Mouse (Mus musculus) CH12.LX (cell line): ENCODE measurements around the gene Dusp16. TPM values are rescaled to one million over a fixed set of nuclear protein-coding genes. Genes with fewer than 3 reads are reported as not detected.

ENCODE experiments used
- DNase-seq: peaks from one replicate; pipeline ENCODE4 v3.0.0-alpha.2; 2013; ENCODE audit errors: extremely low read depth
- H3K27ac ChIP-seq: 2 replicates; pipeline ENCODE4 v1.5.1; 2012; ENCODE audit warnings: low read depth, mild to moderate bottlenecking, control low read depth, moderate library complexity; ENCODE audit not compliant: insufficient read depth
- H3K27me3 ChIP-seq: replicated peaks from 2 replicates; pipeline ENCODE3; 2012; ENCODE audit warnings: inconsistent platforms
- H3K36me3 ChIP-seq, 2 experiments: replicated peaks in 1 of 2; 2 replicates each; pipeline versions ENCODE3 to v1.6.1; 2012; ENCODE audit warnings: inconsistent platforms in 1 of 2, low read length in 1 of 2, mild to moderate bottlenecking in 1 of 2, mixed read lengths in 1 of 2, moderate library complexity in 1 of 2; ENCODE audit not compliant: control insufficient read depth in 1 of 2, insufficient read depth in 1 of 2
- H3K4me1 ChIP-seq, 2 experiments: 2 replicates each; pipeline ENCODE4 v1.6.1; 2012; ENCODE audit warnings: inconsistent platforms in 1 of 2, moderate library complexity in 1 of 2; ENCODE audit not compliant: insufficient read depth in 2 of 2, control insufficient read depth in 1 of 2
- H3K4me2 ChIP-seq: 2 replicates; pipeline ENCODE4 v1.6.1; 2012; ENCODE audit warnings: low read depth, mild to moderate bottlenecking, control low read depth; ENCODE audit not compliant: poor library complexity, insufficient read depth, severe bottlenecking
- H3K4me3 ChIP-seq, 3 experiments: fragments of 150-350 bp in 1 of 3; sonication (generic) in 1 of 3; replicated peaks in 1 of 3; 2 replicates each; pipeline versions ENCODE3 to v1.5.1; 2011 to 2012; ENCODE audit warnings: low read depth in 2 of 3, low read length in 2 of 3, mild to moderate bottlenecking in 2 of 3, moderate library complexity in 2 of 3, control low read depth in 1 of 3, improper control_type of control experiment in 1 of 3, inconsistent platforms in 1 of 3, mixed read lengths in 1 of 3; ENCODE audit not compliant: poor library complexity in 1 of 3
- H3K79me2 ChIP-seq: replicated peaks from 2 replicates; pipeline ENCODE4 v1.6.1; 2012; ENCODE audit warnings: mild to moderate bottlenecking, moderate library complexity; ENCODE audit not compliant: control insufficient read depth, poor library complexity, insufficient read depth, severe bottlenecking; ENCODE audit errors: extremely low read depth
- H3K9ac ChIP-seq: 2 replicates; pipeline ENCODE4 v1.6.1; 2012; ENCODE audit warnings: low read depth, mild to moderate bottlenecking, control low read depth, moderate library complexity; ENCODE audit not compliant: insufficient read depth
- H3K9me3 ChIP-seq: replicated peaks from 2 replicates; pipeline ENCODE3; 2012; ENCODE audit warnings: low read length, inconsistent platforms, mixed read lengths
- BHLHE40 ChIP-seq: IDR thresholded peaks from 2 replicates; pipeline ENCODE4 v1.6.1; 2011; ENCODE audit warnings: mild to moderate bottlenecking, low read depth, low read length, improper control_type of control experiment
- CHD2 ChIP-seq: IDR thresholded peaks from 2 replicates; pipeline ENCODE4 v1.6.1; 2011; ENCODE audit warnings: low read length, improper control_type of control experiment
- CTCF ChIP-seq, 2 experiments: IDR thresholded peaks in 1 of 2; conservative IDR thresholded peaks in 1 of 2; 2 replicates each; pipeline ENCODE4 v1.5.1; 2011 to 2012; ENCODE audit warnings: low read depth in 2 of 2, low read length in 2 of 2, improper control_type of control experiment in 1 of 2, inconsistent platforms in 1 of 2, mild to moderate bottlenecking in 1 of 2, moderate library complexity in 1 of 2
- E2F4 ChIP-seq: IDR thresholded peaks from 2 replicates; pipeline ENCODE4 v1.6.1; 2011; ENCODE audit warnings: low read depth, low read length, improper control_type of control experiment; ENCODE audit not compliant: insufficient replicate concordance
- ELF1 ChIP-seq: IDR thresholded peaks from 2 replicates; pipeline ENCODE4 v1.6.1; 2014; ENCODE audit warnings: low read depth, mild to moderate bottlenecking, inconsistent platforms, low read length, improper control_type of control experiment
- EP300 ChIP-seq: IDR thresholded peaks from 2 replicates; pipeline ENCODE4 v1.6.1; 2011; ENCODE audit warnings: low read length, improper control_type of control experiment
- ETS1 ChIP-seq: conservative IDR thresholded peaks from 2 replicates; pipeline ENCODE4 v1.6.1; 2012; ENCODE audit warnings: low read depth, mild to moderate bottlenecking, inconsistent platforms, low read length, improper control_type of control experiment, moderate library complexity
- GABPA ChIP-seq: IDR thresholded peaks from 2 replicates; pipeline ENCODE4 v1.6.1; 2012; ENCODE audit warnings: low read depth, low read length, improper control_type of control experiment, inconsistent platforms; ENCODE audit not compliant: insufficient replicate concordance
- IRF4 ChIP-seq: IDR thresholded peaks from 2 replicates; pipeline ENCODE4 v1.6.1; 2014; ENCODE audit warnings: low read depth, mild to moderate bottlenecking, inconsistent platforms, low read length, improper control_type of control experiment
- JUN ChIP-seq: IDR thresholded peaks from 2 replicates; pipeline ENCODE4 v1.6.1; 2011; ENCODE audit warnings: low read depth, mild to moderate bottlenecking, low read length, improper control_type of control experiment, moderate library complexity; ENCODE audit not compliant: insufficient read depth
- JUND ChIP-seq: conservative IDR thresholded peaks from 2 replicates; pipeline ENCODE4 v1.6.1; 2011; ENCODE audit warnings: low read depth, low read length, improper control_type of control experiment
- KAT2A ChIP-seq: IDR thresholded peaks from 2 replicates; pipeline ENCODE4 v1.6.1; 2012; ENCODE audit warnings: low read length, improper control_type of control experiment, inconsistent platforms; ENCODE audit not compliant: insufficient replicate concordance
- MAFK ChIP-seq: IDR thresholded peaks from 2 replicates; pipeline ENCODE4 v1.6.1; 2011; ENCODE audit warnings: low read length, improper control_type of control experiment; ENCODE audit not compliant: insufficient replicate concordance
- MAX ChIP-seq: IDR thresholded peaks from 2 replicates; pipeline ENCODE4 v1.6.1; 2011; ENCODE audit warnings: low read length, improper control_type of control experiment
- MAZ ChIP-seq: IDR thresholded peaks from 2 replicates; pipeline ENCODE4 v1.6.1; 2012; ENCODE audit warnings: low read depth, mild to moderate bottlenecking, inconsistent platforms, low read length, improper control_type of control experiment, moderate library complexity
- MYC ChIP-seq: IDR thresholded peaks from 2 replicates; pipeline ENCODE4 v1.6.1; 2011; ENCODE audit warnings: low read depth, mild to moderate bottlenecking, improper control_type of control experiment, low read length
- NELFE ChIP-seq: IDR thresholded peaks from 2 replicates; pipeline ENCODE4 v1.6.1; 2011; ENCODE audit warnings: low read depth, low read length, improper control_type of control experiment
- PAX5 ChIP-seq: IDR thresholded peaks from 2 replicates; pipeline ENCODE4 v1.6.1; 2012; ENCODE audit warnings: low read length, inconsistent platforms, mixed read lengths
- POLR2AphosphoS2 ChIP-seq: IDR thresholded peaks from 2 replicates; pipeline ENCODE4 v1.6.1; 2011; ENCODE audit warnings: low read depth, low read length, improper control_type of control experiment
- RAD21 ChIP-seq: IDR thresholded peaks from 2 replicates; pipeline ENCODE4 v1.6.1; 2011; ENCODE audit warnings: low read depth, mild to moderate bottlenecking, low read length, improper control_type of control experiment, moderate library complexity
- SIN3A ChIP-seq: IDR thresholded peaks from 2 replicates; pipeline ENCODE4 v1.6.1; 2012; ENCODE audit warnings: low read length, improper control_type of control experiment, inconsistent platforms
- TBP ChIP-seq: conservative IDR thresholded peaks from 2 replicates; pipeline ENCODE4 v1.6.1; 2011; ENCODE audit warnings: low read depth, low read length, improper control_type of control experiment
- TCF12 ChIP-seq: IDR thresholded peaks from 2 replicates; pipeline ENCODE4 v1.6.1; 2014; ENCODE audit warnings: low read depth, mild to moderate bottlenecking, inconsistent platforms, low read length, improper control_type of control experiment
- UBTF ChIP-seq: IDR thresholded peaks from 2 replicates; pipeline ENCODE4 v1.6.1; 2012; ENCODE audit warnings: low read depth, mild to moderate bottlenecking, inconsistent platforms, low read length, improper control_type of control experiment, moderate library complexity
- ZKSCAN1 ChIP-seq: IDR thresholded peaks from 2 replicates; pipeline ENCODE4 v1.6.1; 2012; ENCODE audit warnings: low read depth, inconsistent platforms, low read length, improper control_type of control experiment, borderline replicate concordance
- ZMIZ1 ChIP-seq: IDR thresholded peaks from 2 replicates; pipeline ENCODE4 v1.6.1; 2012; ENCODE audit warnings: low read depth, mild to moderate bottlenecking, inconsistent platforms, low read length, improper control_type of control experiment
- dilution Hi-C: fragments of 300-500 bp; cut with MboI; formaldehyde crosslinking; loops from 2 replicates; pipeline ENCODE4 v1.14.3; 2020; ENCODE audit warnings: low sequenced_read_pairs; ENCODE audit not compliant: extremely low pct_unique_long_range_greater_than_20kb, extremely low pct_ligation_motif_present
- in situ Hi-C: fragments of 300-500 bp; cut with MboI; formaldehyde crosslinking; loops from 3 replicates; pipeline ENCODE4 v1.14.3; 2019; ENCODE audit warnings: low sequenced_read_pairs, low pct_ligation_motif_present, low pct_unique_long_range_greater_than_20kb, mixed read lengths
- polyA plus RNA-seq: library from polyadenylated mRNA; unstranded; fragments of >175 nt; gene quantifications from 2 replicates; pipeline ENCODE4 v1.2.1, GENCODE M21; 2012; ENCODE audit warnings: low read depth; ENCODE audit not compliant: insufficient read length
- total RNA-seq, 2 experiments: library from RNA; depleted of rRNA; stranded (reverse); fragments of 300-350 nt in 1 of 2; fragments of >200 nt in 1 of 2; gene quantifications; 2 replicates each; pipeline ENCODE4 v1.2.3; 2012 to 2014

Gene Dusp16
- total and polyA plus RNA-seq, 3 experiments = 3.7 to 13.1 (median 10.6) TPM

DNA sequence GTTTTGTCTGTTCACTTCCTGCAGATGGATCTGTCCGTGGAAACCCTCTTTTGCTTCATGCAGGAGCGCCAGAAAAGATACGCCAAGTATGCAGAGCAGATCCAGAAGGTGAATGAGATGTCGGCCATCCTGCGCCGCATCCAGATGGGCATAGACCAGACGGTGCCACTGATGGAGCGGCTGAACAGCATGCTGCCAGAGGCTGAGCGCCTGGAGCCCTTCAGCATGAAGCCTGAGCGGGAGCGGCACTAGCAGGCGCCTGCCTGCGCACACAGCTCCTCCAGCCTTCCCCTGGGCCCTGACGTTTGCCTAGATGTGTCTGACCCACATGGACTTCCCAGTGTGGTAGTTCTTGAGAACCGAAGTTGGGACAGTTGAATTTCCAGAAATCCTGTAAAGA is 82.4 kb downstream of the Dusp16 start:
- no peaks in the 10 kb centered on the region for H3K27me3 ChIP-seq
- H3K4me1 ChIP-seq = no peaks in the 10 kb centered on the region
- no peak overlapping the region for H3K9ac ChIP-seq
- TF ChIP-seq ETS1 = no peak
- no peak for TF ChIP-seq SIN3A
- no peak for TF ChIP-seq MAFK
- TF ChIP-seq ZKSCAN1 = no peak
- TF ChIP-seq POLR2AphosphoS2 = no peak
- TF ChIP-seq JUND = no peak
- no peak for TF ChIP-seq RAD21
- no peak for TF ChIP-seq MYC
- TF ChIP-seq PAX5 = no peak
- TF ChIP-seq IRF4 = no peak
- no peak for TF ChIP-seq GABPA
- no peak for TF ChIP-seq JUN
- no peak for TF ChIP-seq MAZ
- no peak for TF ChIP-seq CHD2
- no peak for TF ChIP-seq CTCF (conservative IDR thresholded peaks at IDR 0.05 in 1 of 2, IDR thresholded peaks at IDR 0.05 in 1 of 2; ENCODE audit: low read depth in 2 of 2, low read length in 2 of 2)
- no peak for TF ChIP-seq NELFE
- TF ChIP-seq ELF1 = no peak
- in situ Hi-C loops = no loop called here
- H3K4me2 ChIP-seq = no peak overlapping the region
- H3K27ac ChIP-seq = no peak overlapping the region
- H3K36me3 ChIP-seq = peaks cover 15 to 61% of the 10 kb centered on the region in 2 experiments
- dilution Hi-C loops = no loop called here
- H3K79me2 ChIP-seq = no peaks in the 10 kb centered on the region
- DNase-seq = no peak
- H3K9me3 ChIP-seq = no peaks in the 10 kb centered on the region
- H3K4me3 ChIP-seq = no peak overlapping the region

DNA sequence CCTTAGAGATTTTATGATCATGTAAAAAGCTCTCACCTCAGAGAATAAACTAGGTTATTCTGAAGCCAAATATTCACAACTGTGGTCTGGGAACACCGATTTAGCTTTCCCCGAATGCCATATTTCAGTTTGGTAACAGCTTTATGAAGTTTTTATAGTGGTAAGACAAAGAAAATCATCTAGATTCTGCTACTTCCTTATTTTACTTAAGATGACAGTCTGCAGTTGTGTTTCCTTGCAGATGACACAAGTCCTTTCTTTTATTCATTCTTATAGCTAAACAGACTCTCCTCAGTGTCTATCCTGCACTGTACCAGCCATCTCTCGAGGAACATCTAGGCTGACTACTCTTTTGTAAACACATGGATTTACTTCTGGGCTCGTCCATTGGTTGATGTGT is 86.0 kb downstream of the Dusp16 start:
- no peak overlapping the region for H3K27ac ChIP-seq
- H3K9ac ChIP-seq = no peak overlapping the region
- dilution Hi-C loops = no loop called here
- H3K36me3 ChIP-seq = peaks cover 7 to 37% of the 10 kb centered on the region in 2 experiments
- H3K9me3 ChIP-seq = no peaks in the 10 kb centered on the region
- no peaks in the 10 kb centered on the region for H3K4me1 ChIP-seq
- H3K27me3 ChIP-seq = no peaks in the 10 kb centered on the region
- no peak for DNase-seq
- in situ Hi-C loops = no loop called here
- no peak overlapping the region for H3K4me2 ChIP-seq
- no peak overlapping the region for H3K4me3 ChIP-seq
- no peak for TF ChIP-seq MAZ
- no peak for TF ChIP-seq BHLHE40
- no peak for TF ChIP-seq MAX
- no peak for TF ChIP-seq JUN
- no peak for TF ChIP-seq PAX5
- TF ChIP-seq TCF12 = no peak
- TF ChIP-seq MYC = no peak
- no peak for TF ChIP-seq TBP
- TF ChIP-seq POLR2AphosphoS2 = no peak
- TF ChIP-seq KAT2A = no peak
- TF ChIP-seq E2F4 = no peak
- no peak for TF ChIP-seq UBTF
- TF ChIP-seq EP300 = no peak
- no peak for TF ChIP-seq ZKSCAN1
- no peak for TF ChIP-seq ZMIZ1
- TF ChIP-seq, all 38 proteins: peak for 0
- H3K79me2 ChIP-seq = no peaks in the 10 kb centered on the region
